Mouse (Mus musculus) bone marrow macrophage, adult 2 months (primary cell): Measurements from ENCODE around the gene Prrc2b.

Source experiments
- CTCF ChIP-seq: IDR thresholded peaks from 2 replicates; pipeline ENCODE4 v1.5.1; 2012; ENCODE audit warnings: low read depth, mild to moderate bottlenecking, low read length, moderate library complexity
- POLR2A ChIP-seq: IDR thresholded peaks from 2 replicates; pipeline ENCODE4 v1.6.1; 2012; ENCODE audit warnings: mild to moderate bottlenecking, low read depth, low read length, borderline replicate concordance

GRCm38 (mm10) chr2:32187649-32188048, 36.8 kb downstream of the Prrc2b start:
- TF ChIP-seq CTCF (no peak), POLR2A (no peak)
